Mouse (Mus musculus): ENCODE results near the gene 1700013F07Rik.
"Not testable (repeated sequence)": the region's sequence is repeated elsewhere in the genome, so short reads cannot be mapped to it uniquely, and the experiment has no call there.

1700013F07Rik gene

GRCm38 (mm10) chr3:108554111-108554561 lies 20.2 kb downstream of the 1700013F07Rik start:
- DNase-seq, result peak in 1 of 2 experiments; percentile 25

- peak; percentile 93 to 95 for DNase-seq
Observed at GRCm38 (mm10) chr3:108554587-108555312, 20.8 kb downstream of the 1700013F07Rik start.

DNA sequence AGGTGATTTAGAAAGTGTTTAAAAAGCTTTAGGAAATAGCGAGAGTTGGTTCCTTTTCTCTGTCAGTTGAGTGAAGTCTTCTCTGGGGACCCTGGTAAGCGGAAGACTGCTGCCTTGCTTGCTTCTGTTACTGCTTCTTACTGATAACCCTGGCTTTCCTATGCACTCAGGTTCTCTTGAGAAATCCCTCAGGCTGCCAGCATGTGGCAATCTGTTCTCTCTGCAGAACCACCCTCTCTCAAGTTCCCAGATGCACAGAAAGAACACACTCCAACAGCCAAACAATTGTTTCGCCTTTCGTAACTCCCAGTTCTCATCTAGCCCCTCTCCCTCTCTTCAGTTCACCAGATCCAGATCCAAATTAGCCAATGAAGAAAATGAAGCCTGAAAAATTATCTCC lies 23.9 kb downstream of the 1700013F07Rik start:
- DNase-seq, result no peak

DNA sequence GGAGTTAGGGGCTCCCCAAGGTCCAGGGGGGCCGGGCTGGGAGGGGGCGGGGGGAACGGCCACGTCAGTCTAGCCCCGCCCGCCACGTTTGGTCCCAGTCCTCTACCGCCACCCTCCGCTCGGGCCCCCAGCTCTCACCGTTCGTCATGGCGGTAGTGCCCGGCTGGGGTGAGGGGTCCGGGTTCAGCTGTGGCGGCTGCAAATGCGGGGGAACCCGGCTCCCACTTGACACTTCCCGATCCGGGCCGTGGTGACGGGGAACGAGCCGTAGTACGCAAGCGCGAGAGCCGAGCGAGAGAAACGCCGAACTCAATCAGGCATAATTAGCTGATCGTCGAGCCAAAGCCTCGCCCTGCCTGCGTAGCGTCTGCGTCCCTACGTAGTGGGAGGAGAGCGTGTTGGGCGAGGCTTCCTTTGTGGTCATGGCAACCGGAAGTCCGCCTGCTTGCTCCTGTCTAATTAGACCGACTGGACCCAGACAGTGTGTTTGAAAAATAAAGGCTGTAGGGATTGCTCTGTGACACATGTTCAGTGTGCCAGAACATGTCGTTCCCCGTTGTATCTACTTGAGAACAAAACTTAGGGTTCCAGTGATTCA lies 28.3 kb downstream of the 1700013F07Rik start, which contains the start of gene Tmem167b:
Tmem167b (minus strand) TSS at position 334 of the 598 bp plus-strand sequence.
- DNase-seq, result peak; percentile 97 to 98

GRCm38 (mm10) chr3:108562777-108563271 lies 28.9 kb downstream of the 1700013F07Rik start:
- peak in 1 of 2 experiments; percentile 36 for DNase-seq

GRCm38 (mm10) chr3:108563309-108563708 lies 29.4 kb downstream of the 1700013F07Rik start:
- DNase-seq, result peak; percentile 80 to 86

DNA sequence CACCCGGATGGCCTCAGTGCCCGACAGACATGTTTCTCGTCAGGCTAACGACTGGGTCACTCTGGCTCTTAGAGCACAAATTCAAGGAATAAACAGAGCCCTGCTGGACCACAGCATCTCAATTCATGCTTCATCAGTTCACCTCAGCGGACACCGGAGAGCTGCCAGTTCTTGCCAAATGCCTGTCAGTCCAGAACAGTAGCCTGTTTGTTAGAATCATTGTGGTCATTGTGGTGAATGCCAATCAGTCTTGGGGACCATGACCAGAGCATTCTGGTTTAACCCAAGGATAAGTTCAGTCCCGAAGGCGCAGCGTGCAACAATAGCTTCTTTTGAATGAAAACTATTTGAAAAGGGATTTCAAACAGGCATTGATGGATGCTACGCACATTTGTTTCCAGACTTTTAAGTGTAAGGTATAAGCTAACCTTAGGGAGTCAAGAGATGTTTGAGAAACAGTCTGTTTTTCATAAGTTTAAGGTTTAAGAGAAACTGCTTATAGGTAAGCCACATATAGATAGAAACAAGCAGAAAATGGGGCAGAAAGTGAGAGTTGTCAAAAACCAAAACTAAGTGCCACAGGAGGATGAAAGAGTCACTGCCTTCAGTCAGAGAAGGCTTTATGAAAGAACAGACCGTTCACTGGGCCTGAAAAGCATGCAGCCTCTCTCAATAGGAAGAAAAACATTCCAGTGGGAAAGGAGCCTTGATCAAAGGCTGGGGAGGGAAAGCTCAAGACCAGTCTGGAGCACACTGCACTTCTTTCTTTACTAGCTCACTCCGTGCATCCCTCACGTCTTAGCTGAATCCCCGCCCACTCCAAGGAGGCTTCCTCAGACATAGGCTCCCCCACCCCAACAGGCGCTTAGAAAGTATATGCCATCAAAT lies 34.3 kb downstream of the 1700013F07Rik start:
- DNase-seq, result no peak

- DNase-seq, result not testable (repeated sequence)
Observed at GRCm38 (mm10) chr3:108569636-108570035, 35.7 kb downstream of the 1700013F07Rik start.

- DNase-seq, result no peak
Observed at GRCm38 (mm10) chr3:108570813-108571212, 36.9 kb downstream of the 1700013F07Rik start.

GRCm38 (mm10) chr3:108571443-108572294 lies 37.7 kb downstream of the 1700013F07Rik start, which contains the start of gene Taf13:
Gene Taf13, plus strand, starts transcription at chr3:108571698.
- DNase-seq, result peak; percentile 96 to 97

DNA sequence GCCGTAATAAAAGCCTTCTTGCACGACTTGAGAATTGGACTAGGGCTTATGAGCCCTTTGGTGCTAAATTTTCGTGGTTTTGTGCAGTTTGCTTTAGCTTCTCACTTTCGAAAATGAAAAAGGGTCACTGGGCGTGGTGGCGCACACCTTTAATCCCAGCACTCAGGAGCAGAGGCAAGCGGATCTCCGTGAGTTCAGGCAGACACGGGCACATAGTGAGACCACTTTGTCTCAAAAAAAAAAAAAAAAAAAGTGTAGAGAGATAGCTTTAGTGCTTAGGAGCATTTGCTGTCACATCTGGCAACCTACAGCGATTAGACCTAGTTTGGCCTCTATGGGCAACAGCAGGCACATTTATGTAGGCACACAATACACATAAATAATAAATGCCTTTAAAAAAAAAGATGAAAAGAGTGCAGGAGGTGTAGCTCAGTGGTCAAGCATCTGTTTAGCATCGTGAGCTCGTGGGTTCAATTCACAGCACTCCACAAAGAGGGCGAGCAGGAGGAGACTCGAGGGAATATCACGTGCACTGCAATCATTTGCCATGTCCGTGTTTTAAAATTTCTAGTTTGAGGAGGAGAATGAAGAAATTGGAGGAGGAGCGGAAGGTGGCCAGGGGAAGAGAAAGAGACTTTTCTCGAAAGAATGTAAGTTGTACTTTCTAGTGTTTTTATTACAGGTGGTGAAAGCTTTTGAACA lies 38.5 kb downstream of the 1700013F07Rik start:
- peak in 1 of 2 experiments; percentile 16 for DNase-seq

- no peak for DNase-seq
Observed at GRCm38 (mm10) chr3:108574018-108574417, 40.1 kb downstream of the 1700013F07Rik start.

DNA sequence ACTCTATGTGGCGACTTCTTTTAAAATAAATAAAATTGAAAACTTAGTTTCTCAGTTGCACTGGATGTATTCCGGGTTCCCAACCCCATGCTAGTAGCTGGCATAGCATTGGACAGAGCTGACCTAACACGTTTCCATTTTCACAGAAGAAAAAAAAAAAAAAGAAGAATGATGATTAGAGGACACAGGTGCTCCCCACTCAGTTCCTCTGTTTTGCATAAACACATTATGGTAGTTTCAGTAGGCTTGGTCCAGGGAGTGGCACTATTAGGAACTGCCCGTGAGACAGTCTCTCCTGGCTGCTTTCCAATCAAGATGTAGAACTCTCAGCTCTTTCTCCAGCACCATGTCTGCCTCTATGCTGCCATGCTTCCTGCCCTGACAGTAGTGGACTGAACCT lies 50.6 kb downstream of the 1700013F07Rik start:
- DNase-seq, result no peak

DNA sequence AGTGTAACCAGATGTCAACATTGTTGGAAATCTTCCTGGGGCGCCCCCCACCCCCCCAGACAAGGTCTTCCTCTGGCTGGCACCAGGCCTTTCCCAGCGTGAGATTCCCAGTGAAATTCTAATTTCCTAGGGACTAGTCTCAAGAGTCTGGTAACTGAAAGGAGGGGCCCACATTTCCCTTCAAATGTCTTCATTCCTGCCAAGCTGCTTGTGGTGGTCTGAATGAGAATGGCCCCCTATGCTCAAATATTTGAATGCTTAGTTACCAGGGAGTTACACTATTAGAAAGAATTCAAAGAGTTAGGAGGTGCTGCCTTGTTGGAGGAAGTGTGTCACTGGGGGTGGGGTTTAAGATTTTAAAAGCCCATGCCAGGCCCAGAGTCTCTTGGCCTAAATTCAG lies 54.5 kb downstream of the 1700013F07Rik start:
- no peak for DNase-seq

GRCm38 (mm10) chr3:108590786-108591529 lies 57.0 kb downstream of the 1700013F07Rik start, which contains the start of gene Wdr47:
Gene Wdr47, plus strand, starts transcription at chr3:108591279.
- peak; percentile 90 to 96 for DNase-seq

- no peak for DNase-seq
Observed at GRCm38 (mm10) chr3:108591530-108592522, 57.9 kb downstream of the 1700013F07Rik start.

Data from cerebellum, adult 18-20 months (tissue).